Mouse (Mus musculus): ENCODE results near the gene Isca2.

Isca2 gene

GRCm38 (mm10) chr12:84774376-84774775 is 1.3 kb downstream of the Isca2 start:
- DNase-seq, result no peak

GRCm38 (mm10) chr12:84776229-84776628 is 3.2 kb downstream of the Isca2 start:
- DNase-seq, result no peak

GRCm38 (mm10) chr12:84784604-84785381 is 11.7 kb downstream of the Isca2 start:
- peak; percentile 95 for DNase-seq

- no peak for DNase-seq
Measured at GRCm38 (mm10) chr12:84786091-84786490, 13.0 kb downstream of the Isca2 start.

- DNase-seq, result no peak
Measured at GRCm38 (mm10) chr12:84790853-84791252, 17.8 kb downstream of the Isca2 start.

- no peak for DNase-seq
Measured at GRCm38 (mm10) chr12:84792629-84793028, 19.6 kb downstream of the Isca2 start.

GRCm38 (mm10) chr12:84794647-84795046 is 21.6 kb downstream of the Isca2 start:
- DNase-seq, result no peak

GRCm38 (mm10) chr12:84799086-84799485 is 26.0 kb downstream of the Isca2 start:
- DNase-seq, result no peak

GRCm38 (mm10) chr12:84800419-84800818 is 27.4 kb downstream of the Isca2 start:
- DNase-seq, result no peak

GRCm38 (mm10) chr12:84801532-84802110 is 28.6 kb downstream of the Isca2 start:
- no peak for DNase-seq

- no peak for DNase-seq
Measured at GRCm38 (mm10) chr12:84802625-84803024, 29.6 kb downstream of the Isca2 start.

- no peak for DNase-seq
Measured at GRCm38 (mm10) chr12:84805228-84805842, 32.3 kb downstream of the Isca2 start.

GRCm38 (mm10) chr12:84806010-84806409 is 33.0 kb downstream of the Isca2 start:
- no peak for DNase-seq

GRCm38 (mm10) chr12:84806726-84807125 is 33.7 kb downstream of the Isca2 start:
- no peak for DNase-seq

- no peak for DNase-seq
Measured at GRCm38 (mm10) chr12:84807351-84807750, 34.3 kb downstream of the Isca2 start.

- no peak for DNase-seq
Measured at GRCm38 (mm10) chr12:84809033-84809432, 36.0 kb downstream of the Isca2 start.

GRCm38 (mm10) chr12:84810810-84811209 is 37.8 kb downstream of the Isca2 start:
- no peak for DNase-seq

GRCm38 (mm10) chr12:84811510-84811909 is 38.5 kb downstream of the Isca2 start:
- DNase-seq, result no peak

- no peak for DNase-seq
Measured at GRCm38 (mm10) chr12:84812004-84812403, 39.0 kb downstream of the Isca2 start.

GRCm38 (mm10) chr12:84813773-84814172 is 40.7 kb downstream of the Isca2 start:
- DNase-seq, result no peak

GRCm38 (mm10) chr12:84814663-84815325 is 41.7 kb downstream of the Isca2 start:
- no peak for DNase-seq

GRCm38 (mm10) chr12:84818496-84818895 is 45.4 kb downstream of the Isca2 start:
- no peak for DNase-seq
